Mouse (Mus musculus) embryonic facial prominence, embryonic 13.5 days (tissue): ENCODE results near the gene Fabp3. TPM values are rescaled to one million over a fixed set of nuclear protein-coding genes. Genes with fewer than 3 reads are reported as not detected.
A peak's percentile ranks its signal among the peaks of the same experiment; 100 is the strongest.

Experiments used
- ATAC-seq: fragments of 200-750 bp; cut with Nextera tagmentation; 2 replicates; pipeline ENCODE4 v1.8.0; 2017; ENCODE audit warnings: low read depth; ENCODE audit not compliant: insufficient number of reproducible peaks, insufficient read depth, low FRiP score, low TSS enrichment
- H3K27ac ChIP-seq: fragments of 300-500 bp; sonication (generic); 2 replicates; pipeline ENCODE4 v1.5.1; 2015; ENCODE audit warnings: moderate library complexity, mild to moderate bottlenecking, inconsistent platforms
- H3K27me3 ChIP-seq: fragments of 300-500 bp; sonication (generic); 2 replicates; pipeline ENCODE4 v1.6.1; 2015; ENCODE audit warnings: mild to moderate bottlenecking, inconsistent platforms
- H3K36me3 ChIP-seq: fragments of 300-500 bp; sonication (generic); 2 replicates; pipeline ENCODE4 v1.6.1; 2015; ENCODE audit warnings: mild to moderate bottlenecking, inconsistent platforms
- H3K4me1 ChIP-seq: fragments of 300-500 bp; sonication (generic); 2 replicates; pipeline ENCODE4 v1.6.1; 2015; ENCODE audit warnings: inconsistent platforms
- H3K4me2 ChIP-seq: fragments of 300-500 bp; sonication (generic); 2 replicates; pipeline ENCODE4 v1.6.1; 2015; ENCODE audit warnings: moderate library complexity, mild to moderate bottlenecking, inconsistent platforms
- H3K4me3 ChIP-seq: fragments of 300-500 bp; sonication (generic); 2 replicates; pipeline ENCODE4 v1.5.1; 2015; ENCODE audit warnings: mild to moderate bottlenecking, inconsistent platforms
- H3K9ac ChIP-seq: fragments of 300-500 bp; sonication (generic); 2 replicates; pipeline ENCODE4 v1.6.1; 2015; ENCODE audit warnings: mild to moderate bottlenecking, inconsistent platforms
- H3K9me3 ChIP-seq: fragments of 300-500 bp; sonication (generic); 2 replicates; pipeline ENCODE4 v1.6.1; 2016; ENCODE audit warnings: inconsistent platforms
- WGBS: fragments of 180-500 bp; shearing (Covaris S2); methylation state at CpG from one replicate; pipeline ENCODE4 v1.1.7; 2015; ENCODE audit warnings: mixed read lengths; 5-methylcytosine and 5-hydroxymethylcytosine counted together
- polyA plus RNA-seq: library from polyadenylated mRNA; unstranded; fragments of >200 nt; fragmentation: Nextera tagmentation; extraction: Ambion mirVana; gene quantifications from 2 replicates; pipeline ENCODE4 v1.2.1, GENCODE M21; 2015

The Fabp3 gene
- polyA plus RNA-seq, 1 experiment from 2014 or later, result 12.9 TPM

- WGBS, result 17% methylated on average over 4 of the region's 4 CpGs
- peaks cover 53% of the 10 kb centered on the region for H3K36me3 ChIP-seq
Observed at GRCm38 (mm10) chr4:130341691-130342090, 33.3 kb downstream of the Fabp3 start.

GRCm38 (mm10) chr4:130349666-130350065 is 41.3 kb downstream of the Fabp3 start:
- 96% methylated on average over 6 of the region's 6 CpGs for whole genome bisulfite sequencing
- no peaks in the 10 kb centered on the region for H3K4me1 ChIP-seq
- no peak overlapping the region for H3K4me2 ChIP-seq
- H3K9me3 ChIP-seq, result no peaks in the 10 kb centered on the region
- H3K36me3 ChIP-seq, result peaks cover 76% of the 10 kb centered on the region
- no peak overlapping the region for H3K9ac ChIP-seq
- H3K27ac ChIP-seq, result no peak overlapping the region
- no peak overlapping the region for H3K4me3 ChIP-seq
- H3K27me3 ChIP-seq, result no peaks in the 10 kb centered on the region
- no peak for ATAC-seq

More at GRCm38 (mm10) chr4:130341691-130342090, 33.3 kb downstream of the Fabp3 start:
- Histone ChIP-seq H3K4me3 (no peak overlapping the region), H3K4me1 (no peaks in the 10 kb centered on the region), H3K4me2 (no peak overlapping the region), H3K27me3 (no peaks in the 10 kb centered on the region), H3K9ac (no peak overlapping the region), H3K27ac (no peak overlapping the region), H3K9me3 (no peaks in the 10 kb centered on the region)
- no peak for ATAC-seq

GRCm38 (mm10) chr4:130350690-130351422 is 42.5 kb downstream of the Fabp3 start:
- H3K27me3 ChIP-seq, result no peaks in the 10 kb centered on the region
- 86% methylated on average over 16 of the region's 16 CpGs for WGBS
- H3K36me3 ChIP-seq, result peaks cover 82% of the 10 kb centered on the region
- H3K27ac ChIP-seq, result no peak overlapping the region
- no peaks in the 10 kb centered on the region for H3K9me3 ChIP-seq
- H3K4me2 ChIP-seq, result no peak overlapping the region
- H3K4me1 ChIP-seq, result no peaks in the 10 kb centered on the region
- ATAC-seq, result no peak
- no peak overlapping the region for H3K4me3 ChIP-seq
- H3K9ac ChIP-seq, result no peak overlapping the region

- H3K9ac ChIP-seq, result no peak overlapping the region
- no peaks in the 10 kb centered on the region for H3K4me1 ChIP-seq
- no peak overlapping the region for H3K4me3 ChIP-seq
- H3K9me3 ChIP-seq, result no peaks in the 10 kb centered on the region
- H3K4me2 ChIP-seq, result no peak overlapping the region
- no peak overlapping the region for H3K27ac ChIP-seq
- H3K36me3 ChIP-seq, result peaks cover 84% of the 10 kb centered on the region
- 92% methylated on average over 7 of the region's 7 CpGs for WGBS
- H3K27me3 ChIP-seq, result no peaks in the 10 kb centered on the region
- no peak for ATAC-seq
Observed at GRCm38 (mm10) chr4:130352588-130352987, 44.2 kb downstream of the Fabp3 start.

GRCm38 (mm10) chr4:130357946-130358345 is 49.6 kb downstream of the Fabp3 start:
- Histone ChIP-seq H3K9ac (no peak overlapping the region), H3K4me3 (no peak overlapping the region), H3K9me3 (no peaks in the 10 kb centered on the region), H3K36me3 (peaks cover 41% of the 10 kb centered on the region), H3K4me2 (no peak overlapping the region), H3K4me1 (peaks cover 25% of the 10 kb centered on the region), H3K27me3 (no peaks in the 10 kb centered on the region), H3K27ac (no peak overlapping the region)
- no peak for ATAC-seq

GRCm38 (mm10) chr4:130359486-130360237 is 51.3 kb downstream of the Fabp3 start, which contains the start of the genes Zcchc17 and Snrnp40:
Gene Zcchc17 (minus strand): TSS chr4:130359943.
Gene Snrnp40 (plus strand): TSS chr4:130360132.
- under 1% methylated on average over 49 of the region's 49 CpGs for WGBS
- H3K4me3 ChIP-seq, result peak within 1 kb of the TSS; percentile 98
- peaks cover 42% of the 10 kb centered on the region for H3K36me3 ChIP-seq
- H3K9me3 ChIP-seq, result no peaks in the 10 kb centered on the region
- no peaks in the 10 kb centered on the region for H3K27me3 ChIP-seq
- peak; percentile 96 for ATAC-seq
- peak within 1 kb of the TSS; percentile 82 for H3K4me2 ChIP-seq
- peaks cover 25% of the 10 kb centered on the region for H3K4me1 ChIP-seq
- peak within 1 kb of the TSS; percentile 95 for H3K9ac ChIP-seq
- H3K27ac ChIP-seq, result peak within 1 kb of the TSS; percentile 81

GRCm38 (mm10) chr4:130360238-130360590 is 51.8 kb downstream of the Fabp3 start:
- Histone ChIP-seq H3K4me2 (peak overlapping the region; percentile 82), H3K27ac (peak overlapping the region; percentile 81)
- under 1% methylated on average over 19 of the region's 19 CpGs for WGBS

More at GRCm38 (mm10) chr4:130360238-130360590, 51.8 kb downstream of the Fabp3 start:
- Histone ChIP-seq H3K4me1 (peaks cover 25% of the 10 kb centered on the region), H3K4me3 (peak overlapping the region; percentile 98), H3K9me3 (no peaks in the 10 kb centered on the region), H3K27me3 (no peaks in the 10 kb centered on the region), H3K9ac (peak overlapping the region; percentile 94), H3K36me3 (peaks cover 43% of the 10 kb centered on the region)
- ATAC-seq, result no peak

Other genes with a start within 250 kb of the Fabp3 start
- gene Pef1, start 206.0 kb upstream of the Fabp3 start, polyA plus RNA-seq, result 66.5 and 66.9 TPM in 2 replicates
- gene Hcrtr1, start 169.2 kb upstream of the Fabp3 start, polyA plus RNA-seq, result 0.21 TPM in 2 replicates
- 13.8 and 14.2 TPM in 2 replicates for gene Tinagl1, start 133.5 kb upstream of the Fabp3 start, polyA plus RNA-seq
- not detected in 2 replicates for gene Gm853, start 86.2 kb upstream of the Fabp3 start, polyA plus RNA-seq
- gene Serinc2, start 29.4 kb upstream of the Fabp3 start, polyA plus RNA-seq, result 150 TPM in 2 replicates
- not detected in 2 replicates for gene Gm10570, start 79 bp downstream of the Fabp3 start, polyA plus RNA-seq
- gene Zcchc17, start 51.3 kb downstream of the Fabp3 start, polyA plus RNA-seq, result 82.4 and 92.5 TPM in 2 replicates
- 152 and 176 TPM in 2 replicates for gene Snrnp40, start 51.5 kb downstream of the Fabp3 start, polyA plus RNA-seq